Mouse (Mus musculus) erythroblast, embryonic 14.5 days (primary cell): ENCODE data around the gene Chd1.
"Not testable (repeated sequence)": the region's sequence is repeated elsewhere in the genome, so short reads cannot be mapped to it uniquely, and the experiment has no call there.

Source experiments
- GATA1 ChIP-seq: IDR thresholded peaks from 2 replicates; pipeline ENCODE4 v1.6.1; 2012; ENCODE audit warnings: low read length, inconsistent platforms, mixed read lengths
- TAL1 ChIP-seq: IDR thresholded peaks from 3 replicates; pipeline ENCODE4 v1.6.1; 2012; ENCODE audit warnings: low read length, inconsistent platforms, mixed read lengths

- TF ChIP-seq TAL1, GATA1: not testable (repeated sequence)
Measured at GRCm38 (mm10) chr17:15723866-15724475, 19.2 kb downstream of the Chd1 start.
